Mouse (Mus musculus) C2C12 (cell line): ENCODE measurements around the gene Gimd1.

Experiments
- CEBPB ChIP-seq: IDR thresholded peaks from one replicate; pipeline ENCODE4 v1.6.1; 2011; ENCODE audit warnings: low read depth, mild to moderate bottlenecking, control low read depth, moderate library complexity
- CTCF ChIP-seq: IDR thresholded peaks from one replicate; pipeline ENCODE4 v1.5.1; 2011; ENCODE audit not compliant: control insufficient read depth, insufficient read depth, insufficient read length
- FOSL1 ChIP-seq: IDR thresholded peaks from one replicate; pipeline ENCODE4 v1.8.0; 2011; ENCODE audit warnings: mild to moderate bottlenecking, low read length; ENCODE audit not compliant: poor library complexity, insufficient read depth, severe bottlenecking
- MAX ChIP-seq: IDR thresholded peaks from one replicate; pipeline ENCODE4 v1.6.1; 2011; ENCODE audit warnings: mild to moderate bottlenecking, control low read depth
- MYOD1 ChIP-seq: IDR thresholded peaks from one replicate; pipeline ENCODE4 v1.6.1; 2011; ENCODE audit warnings: low read depth; ENCODE audit not compliant: control insufficient read depth, insufficient read length
- MYOG ChIP-seq: IDR thresholded peaks from one replicate; pipeline ENCODE4 v1.6.1; 2011; ENCODE audit not compliant: control insufficient read depth, insufficient read length; ENCODE audit errors: extremely low read depth
- USF1 ChIP-seq: IDR thresholded peaks from one replicate; pipeline ENCODE4 v1.6.1; 2011; ENCODE audit warnings: low read depth, mild to moderate bottlenecking, control low read depth, moderate library complexity

GRCm38 (mm10) chr3:132644071-132644470, 14.5 kb downstream of the Gimd1 start:
- TF ChIP-seq CTCF (no peak), USF1 (no peak), MAX (no peak), MYOG (no peak), CEBPB (no peak), MYOD1 (no peak), FOSL1 (no peak)
